Mouse (Mus musculus) hindbrain, embryonic 11.5 days (tissue): ENCODE measurements at regions not wholly inside any gene's neighbourhood (a gene's known extent, or its start where the extent isn't known, plus 50 kb on each side); places are given as distances from the start of the nearest gene placed in this dataset.

ENCODE experiments used
- ATAC-seq: fragments of 200-750 bp; cut with Nextera tagmentation; 2 replicates; pipeline ENCODE4 v1.8.0; 2017; ENCODE audit warnings: mild to moderate bottlenecking, moderate TSS enrichment, moderate library complexity; ENCODE audit not compliant: low FRiP score
- DNase-seq: peaks from one replicate; pipeline ENCODE4 v3.0.0-alpha.2; 2015; ENCODE audit warnings: low spot score
- H3K27ac ChIP-seq: fragments of 300-500 bp; sonication (generic); 2 replicates; pipeline ENCODE4 v1.5.1; 2014; ENCODE audit warnings: mild to moderate bottlenecking, low read depth, low read length
- H3K27me3 ChIP-seq: fragments of 300-500 bp; sonication (generic); 2 replicates; pipeline ENCODE4 v1.6.1; 2014; ENCODE audit warnings: mild to moderate bottlenecking, low read length, moderate library complexity, mixed read lengths; ENCODE audit not compliant: control insufficient read depth, insufficient read depth
- H3K36me3 ChIP-seq: fragments of 300-500 bp; sonication (generic); 2 replicates; pipeline ENCODE4 v1.6.1; 2014; ENCODE audit warnings: mild to moderate bottlenecking, low read length, moderate library complexity, mixed read lengths; ENCODE audit not compliant: control insufficient read depth, insufficient read depth
- H3K4me1 ChIP-seq: fragments of 300-500 bp; sonication (generic); replicated peaks from 2 replicates; pipeline ENCODE4 v1.6.1; 2014; ENCODE audit warnings: low read length, mixed read lengths; ENCODE audit not compliant: control insufficient read depth, insufficient read depth
- H3K4me2 ChIP-seq: fragments of 300-500 bp; sonication (generic); replicated peaks from 2 replicates; pipeline ENCODE4 v1.6.1; 2014; ENCODE audit warnings: mild to moderate bottlenecking, low read depth, low read length
- H3K4me3 ChIP-seq: fragments of 300-500 bp; sonication (generic); 2 replicates; pipeline ENCODE4 v1.5.1; 2014; ENCODE audit warnings: low read depth, low read length
- H3K9ac ChIP-seq: fragments of 300-500 bp; sonication (generic); 2 replicates; pipeline ENCODE4 v1.6.1; 2014; ENCODE audit warnings: low read depth, low read length
- H3K9me3 ChIP-seq: fragments of 300-500 bp; sonication (generic); 2 replicates; pipeline ENCODE4 v1.6.1; 2016; ENCODE audit warnings: low read length; ENCODE audit not compliant: control insufficient read depth
- WGBS: fragments of 180-500 bp; shearing (Covaris S2); extraction: QIAGEN DNeasy Blood & Tissue Kit; methylation state at CpG from one replicate; pipeline ENCODE4 v1.1.7; 2014; 5-methylcytosine and 5-hydroxymethylcytosine counted together

DNA sequence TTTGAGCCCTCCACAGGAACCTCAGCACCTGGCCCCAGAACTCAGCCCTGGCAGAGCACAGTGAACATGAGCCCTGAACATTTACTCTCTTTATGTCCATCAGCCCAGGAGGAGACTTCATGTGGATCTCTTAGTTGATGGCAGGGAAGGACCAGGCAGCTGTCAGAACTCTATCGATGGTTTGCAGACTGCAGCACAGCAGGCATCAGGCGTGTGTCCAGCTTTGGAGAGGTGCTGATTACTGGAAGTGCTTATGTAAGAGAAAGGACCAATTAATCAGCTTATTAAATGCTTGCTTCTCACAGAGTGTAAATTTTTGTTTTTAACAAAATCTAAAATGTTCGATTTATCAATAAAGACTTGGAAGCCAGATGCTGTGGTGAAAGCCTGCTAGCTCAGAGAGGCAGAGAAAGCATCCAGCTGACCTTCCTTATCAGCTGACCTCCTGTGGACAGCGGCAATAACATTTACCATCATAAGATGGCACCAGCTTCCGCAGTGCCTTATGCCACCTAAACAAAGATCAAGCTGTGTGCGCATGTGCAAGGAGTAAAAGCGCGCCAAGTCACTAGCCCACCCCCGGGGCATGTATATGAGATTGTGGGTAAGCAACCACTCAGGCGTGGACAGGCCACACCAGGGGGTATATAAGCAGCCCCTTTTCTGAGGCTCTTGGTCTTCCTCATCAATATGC, 105.8 kb downstream of the Klhl6 start:
- H3K9me3 ChIP-seq: no peaks in the 10 kb centered on the region
- ATAC-seq: no peak
- 66% methylated on average over 10 of the region's 10 CpGs for WGBS
- DNase-seq: no peak
- no peak overlapping the region for H3K4me2 ChIP-seq
- H3K4me1 ChIP-seq: no peaks in the 10 kb centered on the region
- no peak overlapping the region for H3K4me3 ChIP-seq
- no peaks in the 10 kb centered on the region for H3K36me3 ChIP-seq
- no peak overlapping the region for H3K9ac ChIP-seq
- H3K27me3 ChIP-seq: no peaks in the 10 kb centered on the region
- H3K27ac ChIP-seq: no peak overlapping the region

DNA sequence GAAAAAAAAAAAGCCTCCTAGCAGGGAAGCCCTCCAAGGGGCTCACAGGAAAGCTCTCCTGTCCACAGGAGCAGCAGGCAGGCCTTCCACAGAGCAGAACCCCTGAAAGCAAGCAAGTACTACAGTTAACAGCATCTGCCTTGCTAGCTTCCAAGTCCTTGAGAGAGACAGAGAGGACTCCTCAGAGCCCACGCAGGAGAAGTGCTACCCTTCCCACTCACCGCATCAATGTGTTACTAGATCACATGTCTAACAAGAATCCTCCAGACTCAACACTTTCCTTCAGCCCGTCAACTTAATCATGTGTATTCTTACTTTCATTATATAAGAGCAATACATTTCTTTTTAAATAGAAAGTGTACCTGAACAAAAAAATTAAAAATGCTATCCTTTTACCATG, 99.9 kb downstream of the Klhl6 start:
- H3K36me3 ChIP-seq: no peaks in the 10 kb centered on the region
- no peak overlapping the region for H3K9ac ChIP-seq
- H3K4me1 ChIP-seq: no peaks in the 10 kb centered on the region
- no peak overlapping the region for H3K4me2 ChIP-seq
- H3K9me3 ChIP-seq: no peaks in the 10 kb centered on the region
- WGBS: 90% methylated on average over 3 of the region's 3 CpGs
- H3K27ac ChIP-seq: no peak overlapping the region
- DNase-seq (no peak), ATAC-seq (no peak)
- H3K27me3 ChIP-seq: no peaks in the 10 kb centered on the region
- no peak overlapping the region for H3K4me3 ChIP-seq

GRCm38 (mm10) chr16:19883776-19884513, 98.9 kb downstream of the Klhl6 start:
- Histone ChIP-seq H3K9me3 (no peaks in the 10 kb centered on the region), H3K4me2 (no peak overlapping the region), H3K4me1 (no peaks in the 10 kb centered on the region), H3K27me3 (no peaks in the 10 kb centered on the region), H3K9ac (no peak overlapping the region), H3K36me3 (no peaks in the 10 kb centered on the region), H3K4me3 (no peak overlapping the region), H3K27ac (no peak overlapping the region)
- ATAC-seq (0 out of 2 replicates have a peak, but pooled peaks have one; percentile 33), DNase-seq (peak; percentile 28)
- 58% methylated on average over 9 of the region's 9 CpGs for WGBS

- 81% methylated on average over 6 of the region's 6 CpGs for WGBS
- Histone ChIP-seq H3K4me2 (no peak overlapping the region), H3K4me3 (no peak overlapping the region), H3K9me3 (no peaks in the 10 kb centered on the region), H3K4me1 (no peaks in the 10 kb centered on the region), H3K27ac (no peak overlapping the region), H3K9ac (no peak overlapping the region), H3K27me3 (no peaks in the 10 kb centered on the region), H3K36me3 (no peaks in the 10 kb centered on the region)
- no peak for DNase-seq
- no peak for ATAC-seq
Measured at GRCm38 (mm10) chr16:19884535-19884934, 98.3 kb downstream of the Klhl6 start.

DNA sequence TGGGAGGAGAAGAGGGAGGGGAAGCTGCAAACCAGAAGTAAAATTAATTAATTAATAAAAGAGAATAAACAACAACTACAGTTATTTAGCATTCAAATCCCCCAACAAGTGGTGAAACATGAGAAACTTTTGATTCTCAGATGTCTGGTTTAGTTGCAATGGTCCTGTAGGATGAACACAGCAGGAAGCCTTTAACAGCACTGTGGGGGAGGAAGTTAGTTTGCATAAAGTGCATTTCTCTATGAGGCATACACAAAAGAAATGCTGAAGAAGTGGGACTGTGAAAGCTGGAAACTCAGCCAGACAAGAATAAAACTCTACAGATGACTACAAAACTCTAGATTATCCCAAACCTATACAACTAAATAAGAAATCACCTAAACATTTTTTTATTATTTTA, 96.2 kb downstream of the Klhl6 start:
- DNase-seq (no peak), ATAC-seq (no peak)
- H3K9ac ChIP-seq: no peak overlapping the region
- no peaks in the 10 kb centered on the region for H3K4me1 ChIP-seq
- H3K4me2 ChIP-seq: no peak overlapping the region
- H3K4me3 ChIP-seq: no peak overlapping the region
- no peaks in the 10 kb centered on the region for H3K36me3 ChIP-seq
- H3K27ac ChIP-seq: no peak overlapping the region
- no peaks in the 10 kb centered on the region for H3K27me3 ChIP-seq
- no peaks in the 10 kb centered on the region for H3K9me3 ChIP-seq

DNA sequence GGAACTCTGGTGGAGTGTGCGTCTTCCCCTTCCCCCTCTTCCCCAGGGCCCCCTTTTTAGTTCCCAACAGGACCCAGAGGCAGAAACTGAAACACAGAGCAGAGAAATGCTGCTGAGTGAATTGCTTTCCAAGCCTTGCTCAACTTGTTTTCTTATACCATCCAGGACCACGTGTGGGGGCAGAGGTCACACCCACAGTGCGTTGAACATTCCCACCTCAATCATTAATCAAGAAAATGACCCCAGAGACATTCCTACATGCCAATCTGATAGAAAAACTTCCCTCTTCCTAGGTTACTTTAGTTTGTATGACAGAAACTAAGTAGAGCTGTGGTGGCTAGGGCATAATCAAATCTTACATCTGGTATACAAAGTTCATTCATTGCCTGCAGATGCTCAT, 93.3 kb downstream of the Klhl6 start:
- no peak for DNase-seq

DNA sequence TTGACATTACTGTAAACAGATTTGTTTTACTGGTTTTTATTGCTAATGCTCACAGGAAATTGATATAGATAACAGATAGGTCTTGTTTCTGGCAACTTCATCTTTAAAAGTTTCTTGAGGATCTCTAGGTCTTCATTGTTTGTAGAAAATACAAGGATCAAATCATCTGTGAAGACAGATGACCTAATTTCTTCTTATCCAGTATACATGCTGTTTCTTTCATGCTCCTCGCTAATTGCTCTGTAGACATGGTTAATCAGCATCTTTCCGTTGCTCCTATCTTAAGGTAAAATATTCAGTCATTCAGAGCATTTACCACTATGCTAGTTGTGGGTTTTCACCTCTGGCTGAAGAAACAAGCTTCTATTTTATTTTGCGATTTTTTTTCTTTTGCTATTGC, 91.4 kb downstream of the Klhl6 start:
- no peaks in the 10 kb centered on the region for H3K36me3 ChIP-seq
- ATAC-seq: no peak
- DNase-seq: no peak
- no peak overlapping the region for H3K4me2 ChIP-seq
- WGBS: 87% methylated on average over 3 of the region's 3 CpGs
- no peak overlapping the region for H3K9ac ChIP-seq
- H3K4me1 ChIP-seq: no peaks in the 10 kb centered on the region
- no peak overlapping the region for H3K4me3 ChIP-seq
- H3K9me3 ChIP-seq: no peaks in the 10 kb centered on the region
- H3K27me3 ChIP-seq: no peaks in the 10 kb centered on the region
- no peak overlapping the region for H3K27ac ChIP-seq

More for the DNA sequence above, 93.3 kb downstream of the Klhl6 start:
- ATAC-seq: no peak
- Histone ChIP-seq H3K4me3 (no peak overlapping the region), H3K9me3 (no peaks in the 10 kb centered on the region), H3K4me1 (no peaks in the 10 kb centered on the region), H3K27me3 (no peaks in the 10 kb centered on the region), H3K27ac (no peak overlapping the region), H3K9ac (no peak overlapping the region), H3K36me3 (no peaks in the 10 kb centered on the region), H3K4me2 (no peak overlapping the region)
- 43% methylated on average over 3 of the region's 3 CpGs for WGBS

GRCm38 (mm10) chr16:19894435-19894994, 88.3 kb downstream of the Klhl6 start:
- no peaks in the 10 kb centered on the region for H3K27me3 ChIP-seq
- no peak overlapping the region for H3K9ac ChIP-seq
- ATAC-seq: no peak
- no peaks in the 10 kb centered on the region for H3K9me3 ChIP-seq
- DNase-seq: no peak
- H3K4me1 ChIP-seq: no peaks in the 10 kb centered on the region
- 86% methylated on average over 9 of the region's 9 CpGs for WGBS
- no peak overlapping the region for H3K4me3 ChIP-seq
- H3K27ac ChIP-seq: no peak overlapping the region
- H3K4me2 ChIP-seq: no peak overlapping the region
- no peaks in the 10 kb centered on the region for H3K36me3 ChIP-seq
